Mouse (Mus musculus) thymus, postnatal 4 days (tissue): ENCODE results near the gene Npas2.

Source experiments
- DNase-seq: peaks from one replicate; pipeline ENCODE4 v3.0.0; 2021

Gene Npas2

GRCm38 (mm10) chr1:39339455-39339854, 145.9 kb downstream of the Npas2 start:
- DNase-seq, result no peak

GRCm38 (mm10) chr1:39340156-39340555, 146.6 kb downstream of the Npas2 start:
- DNase-seq, result no peak

DNA sequence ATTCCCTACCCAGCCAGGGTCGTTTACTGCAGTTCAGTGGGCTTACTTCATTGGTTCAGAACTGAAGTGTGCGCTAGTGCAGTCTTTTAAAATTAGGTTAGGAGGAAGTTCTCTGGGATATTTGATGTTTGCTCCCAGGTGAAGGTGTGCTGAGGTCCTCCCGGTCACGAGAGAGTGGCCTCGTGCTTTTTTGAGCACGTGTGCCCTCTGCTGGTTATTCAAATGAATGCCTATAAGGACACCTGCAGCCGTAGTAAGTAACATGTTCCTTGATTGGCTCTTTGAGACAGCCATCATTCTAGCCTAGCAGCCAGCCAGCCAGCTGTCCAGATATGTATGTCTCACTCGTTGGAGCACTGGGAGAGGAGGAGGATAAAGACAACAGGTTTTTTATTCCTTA, 147.1 kb downstream of the Npas2 start:
- DNase-seq, result peak; percentile 66

- no peak for DNase-seq
Measured at GRCm38 (mm10) chr1:39341807-39342206, 148.3 kb downstream of the Npas2 start.

DNA sequence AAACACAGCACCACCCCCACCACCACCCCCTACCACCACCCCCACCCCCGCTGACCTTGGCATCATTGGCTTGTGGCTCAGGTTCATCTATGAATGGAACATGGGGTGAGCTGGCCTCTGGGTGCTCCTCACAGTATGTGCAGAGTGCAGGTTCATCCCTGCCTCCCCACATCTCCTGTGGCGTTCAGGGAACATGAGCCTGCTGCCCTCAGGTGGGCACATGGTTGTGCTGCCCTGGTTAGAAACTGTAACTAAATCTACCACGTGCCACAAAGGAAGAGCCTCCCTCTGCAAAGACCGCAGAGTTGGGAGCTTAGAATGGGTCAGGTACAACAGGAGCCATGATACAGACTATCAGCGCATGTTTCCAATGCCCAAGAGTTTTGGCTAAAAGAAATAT, 149.7 kb downstream of the Npas2 start:
- no peak for DNase-seq

DNA sequence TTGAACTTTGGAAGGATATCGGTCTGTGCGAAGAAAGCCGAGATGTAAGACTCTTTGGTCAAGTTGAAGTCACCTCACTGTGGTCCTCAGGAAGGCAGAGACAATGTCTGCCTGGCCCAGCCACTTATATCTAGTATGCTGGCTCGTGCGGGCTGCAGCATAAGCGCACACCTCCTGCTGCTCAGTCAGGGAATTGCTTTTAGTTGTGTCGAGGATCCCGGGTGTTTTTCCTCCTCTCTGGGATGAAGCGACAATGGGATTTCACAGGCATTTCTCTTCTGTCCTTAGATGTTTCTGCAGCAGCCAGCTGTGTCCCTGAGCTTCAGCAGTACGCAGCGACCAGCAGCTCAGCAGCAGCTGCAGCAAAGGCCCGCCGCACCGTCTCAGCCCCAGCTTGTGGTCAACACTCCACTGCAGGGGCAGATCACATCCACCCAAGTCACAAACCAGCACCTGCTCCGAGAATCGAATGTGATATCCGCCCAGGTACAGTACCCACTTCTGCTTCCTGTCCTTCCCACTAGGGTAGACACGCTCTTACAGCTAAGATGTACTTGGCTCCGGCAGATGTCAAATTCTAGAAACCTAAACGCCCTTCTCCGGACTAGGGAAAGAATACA, 151.6 kb downstream of the Npas2 start:
- peak; percentile 63 for DNase-seq

GRCm38 (mm10) chr1:39349001-39349400, 155.5 kb downstream of the Npas2 start:
- DNase-seq, result no peak

- no peak for DNase-seq
Measured at GRCm38 (mm10) chr1:39349427-39349826, 155.9 kb downstream of the Npas2 start.

DNA sequence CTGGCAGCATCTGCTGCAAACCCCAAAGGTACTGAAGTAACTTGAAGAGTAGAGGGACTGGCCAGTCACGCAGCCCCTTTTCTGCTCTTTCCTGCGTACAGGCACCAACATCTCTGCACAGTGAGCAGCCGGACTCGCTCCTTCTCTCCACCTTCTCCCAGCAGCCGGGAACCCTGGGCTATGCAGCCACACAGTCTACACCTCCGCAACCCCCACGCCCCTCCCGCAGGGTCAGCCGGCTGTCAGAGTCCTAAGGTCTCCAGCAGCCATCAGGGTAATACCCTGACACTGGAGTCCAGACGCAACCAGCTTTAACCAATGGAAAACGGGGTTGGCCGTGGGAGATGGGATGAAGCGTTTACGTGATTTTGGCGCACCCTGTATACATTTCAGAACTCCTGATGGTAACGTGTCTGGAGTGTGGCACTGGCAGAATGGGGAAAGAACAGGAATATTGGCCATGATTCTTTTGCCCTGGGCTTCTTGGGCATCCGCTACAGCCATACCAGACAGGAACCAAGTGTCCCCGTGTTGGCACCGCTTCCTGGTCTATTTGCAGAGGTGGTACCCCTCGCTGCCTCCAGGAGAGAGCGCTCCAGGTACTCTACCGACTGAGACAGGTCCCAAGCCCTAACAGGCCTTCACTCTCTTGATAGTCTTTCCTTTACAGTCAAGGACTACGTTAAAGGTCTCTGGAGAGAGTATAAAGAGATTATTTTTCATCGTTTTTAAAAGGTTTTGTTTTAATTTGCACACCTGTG, 168.4 kb downstream of the Npas2 start:
- no peak for DNase-seq

DNA sequence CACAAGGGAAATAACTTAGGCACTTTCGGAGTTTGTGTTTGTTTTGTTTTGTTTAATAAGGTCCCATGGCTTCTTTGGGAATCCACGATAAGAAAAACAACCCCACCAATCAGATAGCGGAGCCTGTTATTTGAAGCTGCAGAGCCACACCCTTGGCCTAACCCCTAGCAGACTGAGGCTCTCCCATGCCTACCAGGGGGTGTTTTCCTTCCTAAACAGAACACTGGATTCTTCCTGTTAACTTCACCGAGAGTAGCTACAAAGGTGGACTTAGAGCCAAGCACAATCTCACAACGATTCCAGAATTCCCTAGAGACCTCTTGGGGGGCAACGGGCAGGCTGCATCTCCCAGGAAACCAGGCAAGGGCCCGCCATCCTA, 169.0 kb downstream of the Npas2 start:
- DNase-seq, result no peak

DNA sequence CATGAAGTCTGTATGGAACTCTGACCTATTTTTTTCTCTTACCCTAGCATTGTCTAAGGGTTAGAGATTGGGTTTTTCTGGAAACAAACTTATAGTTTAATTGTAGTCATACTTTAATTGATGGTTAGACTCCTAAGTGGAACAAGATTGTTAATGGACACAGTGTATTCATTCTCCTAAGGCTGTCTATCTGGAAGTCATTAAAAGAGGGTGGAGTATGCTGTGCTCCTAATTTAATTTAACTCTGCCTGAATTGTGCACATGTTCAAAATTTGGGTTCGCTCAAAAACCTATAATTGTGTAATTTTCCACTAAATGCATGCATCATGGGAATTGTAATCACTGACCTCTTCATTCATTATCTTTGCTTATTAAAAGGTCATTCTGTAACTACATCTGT, 172.0 kb downstream of the Npas2 start:
- no peak for DNase-seq

DNA sequence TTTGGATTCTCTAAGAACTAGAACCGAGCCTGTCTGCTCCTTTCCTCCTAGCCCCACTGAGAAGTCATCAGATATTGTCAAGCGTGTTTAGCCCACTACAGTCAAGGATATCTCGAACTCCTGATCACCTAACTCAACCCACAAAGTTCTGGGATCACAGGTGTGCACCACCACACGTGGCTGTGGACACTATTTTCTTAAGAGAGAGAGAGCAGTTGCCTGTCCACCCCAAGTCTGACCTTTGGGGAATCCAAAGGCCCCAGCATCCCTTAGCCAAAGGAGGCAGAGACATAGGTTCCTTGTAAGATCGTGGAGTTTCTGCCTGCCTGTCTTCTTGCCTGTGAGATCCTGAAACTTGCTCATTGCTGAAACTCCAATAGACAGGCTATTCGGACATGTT, 173.5 kb downstream of the Npas2 start:
- no peak for DNase-seq

GRCm38 (mm10) chr1:39367601-39368266, 174.2 kb downstream of the Npas2 start, which contains the start of gene Rpl31:
Rpl31 (plus strand) TSS chr1:39367842.
- peak; percentile 98 for DNase-seq

GRCm38 (mm10) chr1:39368267-39368841, 174.8 kb downstream of the Npas2 start:
- no peak for DNase-seq

DNA sequence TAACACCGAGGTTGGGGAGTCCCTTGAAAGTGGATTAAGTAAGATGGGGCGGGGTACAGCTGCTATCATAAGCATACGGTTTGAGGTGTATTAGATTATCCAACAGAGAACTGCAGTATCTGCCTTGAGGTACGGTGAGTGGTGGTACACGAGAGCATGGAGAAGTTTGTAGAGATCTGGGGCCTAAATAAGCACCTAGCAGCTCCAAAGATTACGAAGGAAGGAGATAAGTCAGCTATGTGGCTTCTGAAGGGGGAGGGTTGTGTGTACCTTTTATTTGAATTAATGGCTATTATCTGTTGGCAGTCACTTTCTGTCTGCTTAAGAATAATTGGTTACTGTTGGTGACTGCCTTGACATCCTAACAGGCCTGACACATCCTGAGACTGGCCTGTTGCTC, 176.9 kb downstream of the Npas2 start:
- no peak for DNase-seq

DNA sequence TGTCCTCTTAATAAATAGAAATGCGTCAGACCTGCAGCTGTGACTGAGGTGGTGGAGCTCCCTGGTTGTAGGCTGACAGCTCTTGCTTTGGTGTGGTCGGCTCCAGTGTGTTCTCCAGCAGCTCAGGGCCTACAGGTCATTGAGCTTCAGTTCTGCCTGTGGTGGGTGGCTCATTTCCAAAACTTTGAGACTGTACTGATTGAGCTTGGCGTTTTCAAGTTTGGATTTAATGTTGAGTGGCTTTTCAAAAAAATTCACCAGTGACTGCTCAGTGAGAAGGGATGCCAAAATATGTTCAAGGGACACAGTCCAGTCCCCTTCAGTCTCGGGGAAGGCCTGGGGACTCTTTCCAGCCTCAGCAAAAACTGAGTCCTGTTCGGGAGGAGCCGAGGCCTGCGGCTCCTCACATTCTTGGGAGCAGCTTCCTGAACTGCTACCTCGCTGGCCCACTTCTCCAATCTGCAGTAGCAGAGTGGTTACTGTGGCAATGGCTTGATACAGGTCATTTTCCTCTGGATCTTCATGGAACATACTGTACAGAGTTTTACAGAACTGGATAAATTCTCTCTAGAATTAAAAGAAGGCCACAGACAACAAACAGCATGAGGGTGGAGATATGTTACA, 178.8 kb downstream of the Npas2 start:
- no peak for DNase-seq

GRCm38 (mm10) chr1:39373378-39373777, 179.8 kb downstream of the Npas2 start:
- no peak for DNase-seq

- no peak for DNase-seq
Measured at GRCm38 (mm10) chr1:39374231-39374809, 180.8 kb downstream of the Npas2 start.

- DNase-seq, result no peak
Measured at GRCm38 (mm10) chr1:39376121-39376520, 182.6 kb downstream of the Npas2 start.

GRCm38 (mm10) chr1:39376726-39377240, 183.3 kb downstream of the Npas2 start:
- DNase-seq, result no peak

- DNase-seq, result no peak
Measured at GRCm38 (mm10) chr1:39378540-39378939, 185.0 kb downstream of the Npas2 start.

DNA sequence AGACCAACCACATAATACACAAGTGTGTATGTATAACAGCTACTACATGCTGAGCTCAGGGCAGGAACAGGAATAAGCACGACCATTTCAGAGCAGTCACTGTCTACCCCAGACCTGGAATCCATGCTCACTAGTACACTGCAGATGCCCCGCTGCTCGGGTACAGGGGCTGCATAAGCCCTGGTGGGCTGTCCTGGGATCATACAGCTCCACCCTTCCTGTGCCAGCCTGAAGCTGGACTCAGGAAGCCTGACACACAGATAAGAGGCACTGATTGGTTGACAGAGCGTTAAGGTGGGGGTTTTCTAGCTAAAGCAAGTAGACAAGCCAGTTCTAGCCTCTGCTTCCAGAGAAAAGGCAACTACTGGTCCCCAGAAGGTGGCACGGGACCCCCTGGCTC, 185.5 kb downstream of the Npas2 start:
- DNase-seq, result no peak

DNA sequence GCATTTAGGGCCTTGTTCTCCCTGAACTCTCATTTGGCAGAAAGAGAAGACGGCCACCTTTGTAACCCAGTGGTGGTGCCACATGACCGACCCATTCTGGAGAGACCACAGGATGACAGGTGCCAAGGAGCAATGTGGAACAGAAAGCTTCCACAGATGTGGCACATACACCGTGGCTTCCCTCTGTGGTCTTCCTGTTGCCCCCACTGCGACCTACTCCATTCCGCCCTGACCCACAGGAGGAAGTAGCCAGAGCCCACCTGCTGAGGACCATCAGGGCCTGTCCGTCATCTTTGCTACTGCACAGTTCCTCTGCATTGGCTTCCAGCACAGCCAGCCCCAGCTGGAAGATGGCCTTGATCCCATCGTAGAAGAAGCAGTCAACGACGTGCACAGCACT, 187.5 kb downstream of the Npas2 start:
- no peak for DNase-seq
